Mouse (Mus musculus): ENCODE results near the gene Gm21693.
"Not testable (repeated sequence)": the region's sequence is repeated elsewhere in the genome, so short reads cannot be mapped to it uniquely, and the experiment has no call there.

Gm21693 gene

GRCm38 (mm10) chrY:3345229-3345628 lies at the start of gene Gm21693:
Gene Gm21693 (minus strand): TSS chrY:3345329.
- DNase-seq (ENCODE audit: low read depth, low spot score) = not testable (repeated sequence)

- not testable (repeated sequence) for DNase-seq (ENCODE audit: low read depth, low spot score)
Measured at GRCm38 (mm10) chrY:3340661-3341060, 4.5 kb downstream of the Gm21693 start.

GRCm38 (mm10) chrY:3306349-3306748 lies 38.8 kb downstream of the Gm21693 start, which contains the start of gene Gm21677:
Gene Gm21677 (minus strand): TSS chrY:3306449.
- DNase-seq (ENCODE audit: low read depth, low spot score) = not testable (repeated sequence)
